Mouse (Mus musculus): ENCODE measurements at regions not wholly inside any gene's neighbourhood (a gene's known extent, or its start where the extent isn't known, plus 50 kb on each side); places are given as distances from the start of the nearest gene placed in this dataset.

DNA sequence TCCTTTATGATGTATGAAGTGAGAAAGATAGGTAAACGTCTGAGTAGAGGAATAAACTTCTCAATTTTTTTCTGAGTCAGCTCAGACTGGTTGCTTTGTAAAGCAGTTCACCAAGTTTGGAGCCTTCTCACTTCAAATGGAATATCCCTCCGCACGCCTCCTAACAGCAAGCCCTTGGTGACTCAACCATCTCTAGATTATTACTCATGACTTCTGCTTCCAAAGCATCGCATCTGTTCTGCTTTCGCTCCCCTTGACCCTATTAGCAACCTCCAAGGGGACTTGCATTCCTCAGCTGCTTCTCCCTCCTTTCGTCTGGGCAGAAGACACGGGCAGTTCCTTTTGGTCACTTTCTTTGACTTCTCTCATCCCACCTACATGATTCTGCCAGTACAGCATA is 214.9 kb downstream of the Gm5426 start:
- H3K4me1 ChIP-seq (ENCODE audit: insufficient read depth, low read depth, low read length) = no peaks in the 10 kb centered on the region
- H3K27me3 ChIP-seq (ENCODE audit: insufficient read depth, low read length) = no peaks in the 10 kb centered on the region
- no peaks in the 10 kb centered on the region for H3K36me3 ChIP-seq (replicated peaks)
- H3K9me3 ChIP-seq (replicated peaks) = peaks cover 10% of the 10 kb centered on the region
- ATAC-seq (ENCODE audit: extremely low read depth, insufficient number of reproducible peaks, low FRiP score, poor library complexity, severe bottlenecking) (no peak), DNase-seq (ENCODE audit: low spot score) (no peak)
- no peak overlapping the region for H3K4me3 ChIP-seq (ENCODE audit: low read depth, low read length)
- no peak for TF ChIP-seq CTCF (IDR thresholded peaks at IDR 0.05; ENCODE audit: low read depth, low read length)
- TF ChIP-seq POLR2AphosphoS5 (IDR thresholded peaks at IDR 0.05; ENCODE audit: insufficient replicate concordance, low read depth, low read length) = no peak
- TF ChIP-seq GATA1 (IDR thresholded peaks at IDR 0.05; ENCODE audit: borderline replicate concordance, low read length) = no peak
- no peak for TF ChIP-seq TAL1 (conservative IDR thresholded peaks at IDR 0.05; ENCODE audit: low read depth, low read length)
- no peak for TF ChIP-seq GATA2 (IDR thresholded peaks at IDR 0.05; ENCODE audit: borderline replicate concordance, low read depth, low read length)

DNA sequence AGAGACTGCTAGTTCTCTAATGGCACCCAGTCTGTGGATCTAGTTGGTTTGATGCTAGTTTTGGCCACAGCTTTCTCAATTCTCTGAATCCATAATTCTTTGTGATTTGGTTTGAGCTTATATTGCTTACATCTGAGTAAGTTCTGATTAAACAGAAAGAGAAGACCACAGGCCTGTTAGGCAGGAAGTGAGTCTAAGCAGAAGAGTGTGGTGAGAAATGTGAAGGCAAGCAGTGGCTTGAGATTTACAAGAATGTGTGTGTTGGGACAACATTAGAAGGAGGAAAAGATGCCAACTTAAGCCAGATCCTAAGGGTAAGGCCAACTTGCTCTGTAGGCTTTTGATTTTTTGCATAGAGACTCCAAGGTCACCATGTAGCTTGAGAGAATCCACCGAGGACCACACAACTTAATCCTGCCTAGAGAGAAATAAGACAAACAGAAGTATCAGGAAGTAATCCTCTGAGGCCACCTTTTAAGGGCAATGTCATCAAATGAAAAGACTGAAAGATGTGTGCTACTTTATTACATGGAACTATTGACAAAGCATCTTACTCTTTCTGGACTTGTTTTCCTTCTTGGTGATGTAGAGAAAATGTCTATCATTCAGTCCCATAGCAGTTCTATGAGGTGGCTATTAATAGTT is 220.7 kb downstream of the Gm5426 start:
- DNase-seq (ENCODE audit: low spot score) (no peak), ATAC-seq (ENCODE audit: extremely low read depth, insufficient number of reproducible peaks, low FRiP score, poor library complexity, severe bottlenecking) (no peak)
- no peak for TF ChIP-seq GATA1 (IDR thresholded peaks at IDR 0.05; ENCODE audit: borderline replicate concordance, low read length)
- no peak for TF ChIP-seq CTCF (IDR thresholded peaks at IDR 0.05; ENCODE audit: low read depth, low read length)
- Histone ChIP-seq H3K36me3 (replicated peaks) (no peaks in the 10 kb centered on the region), H3K9me3 (replicated peaks) (peaks cover 20% of the 10 kb centered on the region), H3K4me3 (ENCODE audit: low read depth, low read length) (no peak overlapping the region), H3K4me1 (ENCODE audit: insufficient read depth, low read depth, low read length) (no peaks in the 10 kb centered on the region), H3K27me3 (ENCODE audit: insufficient read depth, low read length) (no peaks in the 10 kb centered on the region)

DNA sequence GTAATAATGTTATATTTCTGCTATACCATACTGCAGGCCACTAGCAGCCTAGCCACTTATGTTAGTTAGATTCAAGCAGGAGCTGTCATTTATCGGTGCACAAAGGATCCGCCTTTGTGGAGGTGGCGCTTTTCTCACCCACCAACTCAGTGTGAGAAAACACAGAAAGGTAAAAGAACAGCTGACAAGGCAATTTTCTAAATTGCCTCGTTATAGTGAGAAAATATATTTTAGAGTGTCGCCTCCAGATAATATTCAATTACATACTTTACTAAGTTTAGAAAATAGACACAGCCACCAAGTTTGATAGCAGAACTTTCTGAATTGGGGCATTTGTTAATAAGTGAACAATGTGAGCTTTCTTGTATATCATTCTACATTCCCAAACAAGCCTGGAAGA is 221.2 kb downstream of the Gm5426 start:
- H3K9me3 ChIP-seq (replicated peaks) = peaks cover 20% of the 10 kb centered on the region
- TF ChIP-seq POLR2AphosphoS5 (IDR thresholded peaks at IDR 0.05; ENCODE audit: insufficient replicate concordance, low read depth, low read length) (no peak), GATA2 (IDR thresholded peaks at IDR 0.05; ENCODE audit: borderline replicate concordance, low read depth, low read length) (no peak), CTCF (IDR thresholded peaks at IDR 0.05; ENCODE audit: low read depth, low read length) (no peak), GATA1 (IDR thresholded peaks at IDR 0.05; ENCODE audit: borderline replicate concordance, low read length) (no peak), TAL1 (conservative IDR thresholded peaks at IDR 0.05; ENCODE audit: low read depth, low read length) (no peak)
- ATAC-seq (ENCODE audit: extremely low read depth, insufficient number of reproducible peaks, low FRiP score, poor library complexity, severe bottlenecking) = no peak

DNA sequence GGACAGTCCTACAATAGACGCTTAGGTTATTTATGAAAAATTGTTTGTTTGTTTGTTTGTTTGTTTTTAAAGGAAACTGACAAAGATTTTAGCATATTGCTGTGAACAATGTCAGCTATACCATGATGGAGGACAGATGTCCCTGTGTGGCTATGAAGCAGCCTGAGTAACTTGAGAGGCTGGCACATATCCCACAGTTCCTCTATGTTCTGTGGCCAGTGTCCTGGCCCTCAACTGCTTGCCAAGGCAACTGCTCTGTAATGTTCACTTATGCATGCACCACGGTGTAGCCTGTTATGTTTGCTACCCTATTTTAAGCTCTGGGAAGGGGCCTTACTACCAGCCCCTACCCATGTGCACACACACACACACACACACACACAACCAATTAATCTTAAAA is 222.6 kb downstream of the Gm5426 start:
- Histone ChIP-seq H3K27me3 (ENCODE audit: insufficient read depth, low read length) (no peaks in the 10 kb centered on the region), H3K4me3 (ENCODE audit: low read depth, low read length) (no peak overlapping the region), H3K36me3 (replicated peaks) (no peaks in the 10 kb centered on the region), H3K4me1 (ENCODE audit: insufficient read depth, low read depth, low read length) (no peaks in the 10 kb centered on the region), H3K9me3 (replicated peaks) (peaks cover 25% of the 10 kb centered on the region)
- no peak for ATAC-seq (ENCODE audit: extremely low read depth, insufficient number of reproducible peaks, low FRiP score, poor library complexity, severe bottlenecking)
- no peak for DNase-seq (ENCODE audit: low spot score)
- TF ChIP-seq GATA2 (IDR thresholded peaks at IDR 0.05; ENCODE audit: borderline replicate concordance, low read depth, low read length) = no peak
- TF ChIP-seq POLR2AphosphoS5 (IDR thresholded peaks at IDR 0.05; ENCODE audit: insufficient replicate concordance, low read depth, low read length) = no peak
- no peak for TF ChIP-seq CTCF (IDR thresholded peaks at IDR 0.05; ENCODE audit: low read depth, low read length)
- TF ChIP-seq GATA1 (IDR thresholded peaks at IDR 0.05; ENCODE audit: borderline replicate concordance, low read length) = no peak
- TF ChIP-seq TAL1 (conservative IDR thresholded peaks at IDR 0.05; ENCODE audit: low read depth, low read length) = no peak

More for the DNA sequence above, 221.2 kb downstream of the Gm5426 start:
- Histone ChIP-seq H3K27me3 (ENCODE audit: insufficient read depth, low read length) (no peaks in the 10 kb centered on the region), H3K36me3 (replicated peaks) (no peaks in the 10 kb centered on the region), H3K4me1 (ENCODE audit: insufficient read depth, low read depth, low read length) (no peaks in the 10 kb centered on the region), H3K4me3 (ENCODE audit: low read depth, low read length) (no peak overlapping the region)
- no peak for DNase-seq (ENCODE audit: low spot score)

DNA sequence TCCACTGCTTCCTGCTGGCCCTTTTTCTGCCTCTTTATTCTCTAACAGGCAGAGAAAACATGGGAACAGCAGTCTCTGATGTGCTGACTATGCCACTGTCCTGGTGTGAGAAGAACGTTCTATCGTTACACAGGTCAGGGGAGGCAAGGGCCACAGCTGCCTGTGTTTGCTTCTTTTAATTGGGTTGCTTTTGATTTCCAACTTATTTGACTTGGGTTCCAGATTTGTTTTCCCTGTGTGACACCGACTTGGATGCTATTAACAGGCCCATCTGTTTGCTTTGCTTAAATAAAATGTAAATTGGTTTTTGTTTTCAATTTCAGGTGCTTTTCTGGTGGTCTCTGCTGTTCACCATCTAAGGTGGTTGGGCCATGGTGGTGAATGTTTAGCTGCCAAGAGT is 225.8 kb downstream of the Gm5426 start:
- no peak overlapping the region for H3K4me3 ChIP-seq (ENCODE audit: low read depth, low read length)
- no peaks in the 10 kb centered on the region for H3K36me3 ChIP-seq (replicated peaks)
- ATAC-seq (ENCODE audit: extremely low read depth, insufficient number of reproducible peaks, low FRiP score, poor library complexity, severe bottlenecking) (no peak), DNase-seq (ENCODE audit: low spot score) (no peak)
- H3K27me3 ChIP-seq (ENCODE audit: insufficient read depth, low read length) = no peaks in the 10 kb centered on the region
- TF ChIP-seq TAL1 (conservative IDR thresholded peaks at IDR 0.05; ENCODE audit: low read depth, low read length) = no peak
- no peak for TF ChIP-seq POLR2AphosphoS5 (IDR thresholded peaks at IDR 0.05; ENCODE audit: insufficient replicate concordance, low read depth, low read length)
- no peak for TF ChIP-seq GATA2 (IDR thresholded peaks at IDR 0.05; ENCODE audit: borderline replicate concordance, low read depth, low read length)
- no peak for TF ChIP-seq CTCF (IDR thresholded peaks at IDR 0.05; ENCODE audit: low read depth, low read length)
- TF ChIP-seq GATA1 (IDR thresholded peaks at IDR 0.05; ENCODE audit: borderline replicate concordance, low read length) = no peak
- peaks cover 30% of the 10 kb centered on the region for H3K9me3 ChIP-seq (replicated peaks)
- no peaks in the 10 kb centered on the region for H3K4me1 ChIP-seq (ENCODE audit: insufficient read depth, low read depth, low read length)

DNA sequence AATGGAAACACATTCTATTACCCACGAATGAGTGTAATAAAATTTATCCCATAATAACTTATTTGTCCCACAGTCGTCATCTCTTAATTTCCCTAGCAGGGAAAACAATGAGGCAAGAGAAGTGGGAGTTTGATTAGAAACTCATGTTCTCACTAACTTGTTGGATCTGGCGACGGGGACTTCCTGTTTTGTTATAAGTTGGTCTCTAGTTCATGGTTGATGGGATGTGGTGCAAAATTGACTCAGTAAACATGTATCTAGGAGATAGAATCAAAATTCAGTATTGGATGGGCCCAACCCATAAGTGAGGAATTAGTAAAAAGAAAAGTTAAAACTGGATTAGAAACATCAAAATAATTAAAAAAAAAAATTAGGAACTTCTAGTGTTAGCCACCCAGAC is 227.5 kb downstream of the Gm5426 start:
- no peaks in the 10 kb centered on the region for H3K4me1 ChIP-seq (ENCODE audit: insufficient read depth, low read depth, low read length)
- ATAC-seq (ENCODE audit: extremely low read depth, insufficient number of reproducible peaks, low FRiP score, poor library complexity, severe bottlenecking) (no peak), DNase-seq (ENCODE audit: low spot score) (no peak)
- no peak overlapping the region for H3K4me3 ChIP-seq (ENCODE audit: low read depth, low read length)
- H3K27me3 ChIP-seq (ENCODE audit: insufficient read depth, low read length) = no peaks in the 10 kb centered on the region
- peaks cover 33% of the 10 kb centered on the region for H3K9me3 ChIP-seq (replicated peaks)
- TF ChIP-seq TAL1 (conservative IDR thresholded peaks at IDR 0.05; ENCODE audit: low read depth, low read length) = no peak
- no peak for TF ChIP-seq GATA1 (IDR thresholded peaks at IDR 0.05; ENCODE audit: borderline replicate concordance, low read length)
- TF ChIP-seq CTCF (IDR thresholded peaks at IDR 0.05; ENCODE audit: low read depth, low read length) = no peak
- no peak for TF ChIP-seq POLR2AphosphoS5 (IDR thresholded peaks at IDR 0.05; ENCODE audit: insufficient replicate concordance, low read depth, low read length)
- no peaks in the 10 kb centered on the region for H3K36me3 ChIP-seq (replicated peaks)
